ENCODE assay signal across 8 mouse cellular contexts in the genomic region with DNA sequence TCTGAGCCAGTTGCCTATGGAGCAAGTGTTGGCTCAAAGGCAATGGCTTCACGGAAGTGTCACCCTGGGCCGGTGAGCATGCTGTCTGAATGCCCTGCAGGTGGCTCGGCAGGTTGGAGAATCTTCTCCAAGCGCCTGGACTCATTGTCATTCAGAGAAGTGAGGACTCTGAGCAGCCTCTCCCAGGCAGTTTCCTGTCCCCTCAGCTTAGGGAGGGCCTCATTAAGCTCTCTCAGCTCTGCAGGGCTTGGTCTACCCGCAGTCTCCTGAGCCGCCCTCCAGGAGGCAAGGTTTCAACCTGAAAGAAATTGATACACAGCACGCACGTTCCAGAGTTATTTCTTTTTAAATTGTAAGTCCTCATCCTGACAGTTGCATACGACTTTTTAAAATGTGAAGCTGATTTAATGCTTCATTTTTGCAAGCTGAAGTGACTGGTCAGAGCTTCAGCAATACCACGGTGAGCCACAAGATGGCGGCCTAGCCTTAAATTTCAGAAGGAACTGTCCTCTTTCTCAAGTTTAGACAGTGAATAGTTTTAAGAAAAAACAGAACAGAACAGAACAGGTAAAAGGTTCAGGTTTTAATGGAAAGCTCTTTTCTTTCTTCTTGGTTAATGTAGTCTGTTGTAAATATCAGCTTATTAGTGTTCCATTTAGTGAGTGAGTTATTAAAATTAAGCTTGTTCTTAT. TPM values are rescaled to one million over a fixed set of nuclear protein-coding genes. Genes with fewer than 3 reads are reported as not detected.
DNase-seq lines count a peak whose midpoint lies in the region; ATAC-seq lines count a peak whose summit lies in the region.

No protein-coding gene starts in this region.

- ATAC-seq in midbrain, embryonic 16.5 days, result peak; percentile 83

- H3K9ac ChIP-seq in midbrain, embryonic 16.5 days (ENCODE audit: low read depth, low read length), result no peak overlapping the region

- peaks cover 5% of the 10 kb centered on the region; the same call in 1 of the 2 replicates for H3K4me1 ChIP-seq in midbrain, embryonic 16.5 days (ENCODE audit: control insufficient read depth, insufficient read depth, low read length)

- no peaks in the 10 kb centered on the region for H3K9me3 ChIP-seq in midbrain, embryonic 16.5 days (replicated peaks; ENCODE audit: control insufficient read depth, low read length, poor library complexity, severe bottlenecking)

- no peak overlapping the region for H3K4me3 ChIP-seq in midbrain, embryonic 16.5 days (ENCODE audit: low read depth, low read length)

- H3K27ac ChIP-seq in midbrain, embryonic 16.5 days (ENCODE audit: low read length), result peak overlapping the region; percentile 42; the same call in 1 of the 2 replicates

- 8% methylated on average over 11 of the region's 11 CpGs for WGBS in midbrain, embryonic 16.5 days

- no peaks in the 10 kb centered on the region for H3K36me3 ChIP-seq in midbrain, embryonic 16.5 days (ENCODE audit: control insufficient read depth, insufficient read depth, low read length)

- intact Hi-C loops in left cerebral cortex, postnatal 4 days (cut with DNase I), result loop anchor here (5.0 kb wide), 1 partner anchor 1518 kb away; no protein-coding TSS in a partner anchor

- DNase-seq in ovary, postnatal 10 days (ENCODE audit: low spot score), result peak; percentile 60
- DNase-seq in ovary, adult 18-20 months (ENCODE audit: low spot score), result no peak
- peak; percentile 78 to 88 for DNase-seq in cerebellum, postnatal 25 days
- peak; percentile 66 to 89 for DNase-seq in frontal cortex, postnatal 14 days (ENCODE audit: low spot score in 2 of 2)
- DNase-seq in kidney, adult 18-20 months, result peak; percentile 78
- DNase-seq in left cerebral cortex, postnatal 4 days, result peak; percentile 81
- DNase-seq in spleen, postnatal 14 days (ENCODE audit: low spot score in 2 of 2), result peak; percentile 31 to 62

- H3K27me3 ChIP-seq in midbrain, embryonic 16.5 days (ENCODE audit: control insufficient read depth, insufficient read depth, low read depth, low read length), result no peaks in the 10 kb centered on the region

- H3K4me2 ChIP-seq in midbrain, embryonic 16.5 days (ENCODE audit: low read length), result no peak overlapping the region

RNA-seq across cellular contexts. Expression of a gene that starts 47.7 kb away (rescaled TPM):
- 10 to 100 TPM; 52.4 to 54.3 TPM for total RNA-seq in left cerebral cortex, postnatal 4 days (2021)
- polyA plus RNA-seq in midbrain, embryonic 16.5 days (2015; fragmentation: Nextera tagmentation; extraction: Ambion mirVana), result 47.0 and 52.5 TPM in 2 replicates
